Mouse (Mus musculus): ENCODE results near the gene Insm1.
A peak's percentile ranks its signal among the peaks of the same experiment; 100 is the strongest.

The Insm1 gene

DNA sequence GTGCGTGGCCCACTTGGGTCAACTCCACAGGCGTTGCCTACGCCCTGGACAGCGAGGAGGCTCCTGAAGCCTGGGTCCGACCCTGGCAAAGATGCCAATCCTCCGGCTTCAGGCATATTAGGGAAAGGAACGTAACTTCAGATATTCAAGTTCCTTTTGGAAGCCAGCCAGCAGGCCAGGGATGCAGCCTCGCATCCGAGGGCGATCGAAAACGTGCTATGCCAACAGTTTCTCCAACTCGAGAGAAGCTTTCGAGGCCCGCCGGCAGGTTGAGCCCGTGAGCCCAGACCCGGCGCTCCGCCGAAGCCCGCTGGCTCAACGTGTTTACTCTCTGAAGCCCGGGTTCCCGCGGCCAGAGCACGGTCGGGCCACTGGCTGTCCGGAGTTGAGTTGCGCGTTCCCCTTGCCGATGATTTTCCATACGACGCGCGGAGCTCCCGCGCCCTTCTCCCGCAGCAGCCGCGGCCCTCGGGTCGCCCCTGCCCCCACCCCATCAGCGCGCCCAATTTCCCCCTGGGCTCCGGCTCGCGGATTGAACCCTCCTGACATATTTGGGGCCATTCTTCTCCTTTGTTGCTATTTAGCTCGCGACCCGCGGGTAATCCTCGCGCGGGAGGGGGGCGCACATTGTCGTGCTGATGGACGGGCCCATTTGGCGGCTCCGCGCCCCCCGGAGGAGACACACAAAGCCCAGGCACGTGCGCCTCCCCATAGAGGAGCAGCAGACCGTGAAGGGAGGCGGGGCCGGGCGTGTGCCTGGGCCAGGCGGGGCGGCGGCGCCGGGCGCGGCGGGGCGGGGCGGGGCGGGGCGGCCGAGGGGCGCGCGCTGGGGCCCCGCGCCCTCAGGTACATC lies at the start of gene Insm1:
Insm1 (plus strand) TSS at position 846 of the 853 bp plus-strand sequence.
- peak; percentile 86 for DNase-seq (ENCODE audit: low read depth, low spot score)

DNA sequence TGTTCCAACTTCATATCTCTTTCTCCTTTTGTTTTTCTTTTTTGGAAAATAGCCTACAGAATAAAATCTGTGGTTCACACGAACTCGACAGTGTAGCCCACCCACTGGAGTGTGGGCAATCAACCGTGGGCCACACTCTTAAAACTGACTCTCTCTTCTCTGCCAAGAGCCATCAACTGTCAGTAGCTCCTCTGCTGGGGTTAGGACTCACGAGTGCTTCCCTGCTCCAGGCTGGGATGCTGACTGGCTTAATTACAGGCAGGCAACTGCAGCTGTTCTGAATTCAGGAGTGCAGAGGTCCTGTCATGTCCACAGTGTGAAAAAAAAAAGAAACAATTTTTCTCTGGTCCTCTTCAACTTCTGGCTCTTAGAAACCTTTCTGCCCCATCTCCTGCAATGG lies 49.6 kb upstream of the Insm1 start:
- DNase-seq (ENCODE audit: low read depth, low spot score), result no peak

GRCm38 (mm10) chr2:146174173-146174572 lies 47.5 kb upstream of the Insm1 start:
- DNase-seq (ENCODE audit: low read depth, low spot score), result no peak

DNA sequence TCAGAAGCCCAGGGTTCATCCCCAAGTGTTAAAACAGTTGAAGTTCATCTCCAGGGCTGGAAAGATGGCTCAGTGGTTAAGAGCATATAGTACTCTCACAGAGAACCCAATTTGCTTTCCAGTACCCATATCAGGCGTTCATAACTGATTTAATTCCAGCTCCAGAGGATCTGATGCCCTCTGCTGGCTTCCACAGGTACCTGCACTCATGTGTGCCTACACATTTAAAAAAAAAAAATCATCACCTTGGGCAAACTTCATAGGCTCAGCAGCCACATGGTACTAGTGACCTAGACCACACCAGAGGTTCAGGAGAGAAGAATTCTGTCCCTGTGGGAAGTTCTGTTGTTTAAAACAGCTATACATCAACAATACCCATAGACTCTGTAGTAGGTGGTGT lies 43.0 kb upstream of the Insm1 start:
- no peak for DNase-seq (ENCODE audit: low read depth, low spot score)

GRCm38 (mm10) chr2:146183830-146184793 lies 37.6 kb upstream of the Insm1 start:
- DNase-seq (ENCODE audit: low read depth, low spot score), result no peak

DNA sequence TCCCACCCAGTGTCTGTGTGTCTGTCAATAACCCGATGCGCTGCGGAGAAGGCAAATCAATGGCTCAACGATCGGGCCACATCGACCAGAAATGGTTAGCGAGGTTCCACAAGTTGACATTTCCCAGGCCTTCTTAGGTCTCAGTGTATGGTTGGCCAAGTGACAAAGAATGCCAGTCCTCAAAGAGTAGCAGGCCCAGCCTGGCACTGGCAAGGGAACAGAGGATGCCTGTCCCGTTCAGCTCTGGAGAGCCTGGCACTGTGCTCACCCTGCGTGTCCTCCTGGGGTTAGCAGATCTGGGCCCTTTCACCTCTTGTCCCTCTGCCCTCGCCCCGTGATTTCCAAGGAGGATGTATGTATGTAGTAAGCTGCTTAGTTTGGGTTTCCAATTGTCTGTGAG lies 25.6 kb upstream of the Insm1 start:
- no peak for DNase-seq (ENCODE audit: low read depth, low spot score)

- no peak for DNase-seq (ENCODE audit: low read depth, low spot score)
These were observed 23.8 kb upstream of the Insm1 start for GRCm38 (mm10) chr2:146197947-146198346.

- no peak for DNase-seq (ENCODE audit: low read depth, low spot score)
These were observed 10.8 kb upstream of the Insm1 start for GRCm38 (mm10) chr2:146210968-146211367.

- DNase-seq (ENCODE audit: low read depth, low spot score), result peak; percentile 83
These were observed 7.0 kb upstream of the Insm1 start for GRCm38 (mm10) chr2:146214715-146215114.

GRCm38 (mm10) chr2:146216111-146217064 lies 5.3 kb upstream of the Insm1 start:
- DNase-seq (ENCODE audit: low read depth, low spot score), result no peak

DNA sequence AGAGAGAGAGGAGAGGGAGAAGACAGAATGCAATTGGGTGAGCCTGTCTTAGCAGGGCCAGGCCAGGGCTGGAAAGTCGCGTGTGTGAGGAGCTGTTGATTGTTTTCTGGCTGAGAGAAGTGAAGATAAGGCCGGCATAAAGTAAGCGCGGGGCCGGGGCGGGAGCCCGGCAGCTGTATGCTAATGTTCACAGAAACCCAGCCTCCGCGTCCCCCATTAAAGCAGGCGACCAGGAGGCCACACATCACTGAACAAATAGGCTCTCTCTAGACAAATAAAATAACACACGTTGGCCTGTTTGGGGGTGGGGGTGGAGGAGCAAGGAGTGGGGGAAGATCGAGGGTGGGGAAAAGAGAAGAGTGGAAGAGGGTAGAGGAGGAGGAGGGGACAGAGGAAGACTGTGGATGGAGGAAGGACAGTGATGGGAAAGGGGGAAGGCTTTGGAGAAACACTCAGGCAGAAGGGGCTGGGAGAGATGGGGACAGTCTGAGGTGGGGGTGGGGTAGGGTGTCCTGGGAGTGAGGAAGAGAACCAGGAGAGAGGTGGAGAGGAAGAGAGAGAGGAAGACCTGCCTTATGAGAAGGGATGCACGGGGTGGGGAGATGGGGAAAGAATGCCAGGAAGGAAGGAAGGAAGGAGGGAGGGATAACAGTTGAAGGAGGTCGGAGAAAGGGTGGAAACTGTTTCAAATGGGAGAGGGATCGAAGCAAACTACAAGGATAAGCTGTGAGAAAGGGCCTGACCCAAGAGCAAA lies 4.3 kb upstream of the Insm1 start:
- peak; percentile 17 for DNase-seq (ENCODE audit: low read depth, low spot score)

DNA sequence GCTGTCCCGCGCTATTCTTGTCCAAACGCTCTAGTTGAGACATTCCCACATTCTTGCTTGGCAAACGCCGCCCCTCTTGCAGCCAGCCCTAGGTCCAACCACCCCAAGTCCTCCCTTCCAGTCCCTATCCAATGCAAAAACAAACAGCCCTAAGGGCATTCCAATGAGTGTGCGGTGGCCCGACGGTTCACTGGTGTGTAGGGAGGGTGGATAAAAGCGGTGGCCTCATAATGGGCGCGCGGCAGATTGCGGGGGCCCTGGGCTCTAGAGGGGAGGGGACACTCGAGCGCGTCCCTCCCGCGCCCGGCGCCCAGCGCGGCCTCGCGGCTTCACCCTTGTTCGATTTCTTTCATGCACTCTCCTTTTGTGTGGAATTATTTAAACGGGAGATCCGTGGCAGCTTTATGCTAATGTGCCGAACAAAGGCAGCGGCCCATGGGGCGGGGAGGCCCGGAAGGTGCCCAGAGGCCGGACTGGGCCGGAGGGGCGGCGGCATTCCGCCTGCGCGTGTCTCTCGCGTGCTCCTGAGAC lies 3.5 kb upstream of the Insm1 start:
- DNase-seq (ENCODE audit: low read depth, low spot score), result peak; percentile 46

GRCm38 (mm10) chr2:146218881-146219535 lies 2.7 kb upstream of the Insm1 start:
- DNase-seq (ENCODE audit: low read depth, low spot score), result peak; percentile 25

DNA sequence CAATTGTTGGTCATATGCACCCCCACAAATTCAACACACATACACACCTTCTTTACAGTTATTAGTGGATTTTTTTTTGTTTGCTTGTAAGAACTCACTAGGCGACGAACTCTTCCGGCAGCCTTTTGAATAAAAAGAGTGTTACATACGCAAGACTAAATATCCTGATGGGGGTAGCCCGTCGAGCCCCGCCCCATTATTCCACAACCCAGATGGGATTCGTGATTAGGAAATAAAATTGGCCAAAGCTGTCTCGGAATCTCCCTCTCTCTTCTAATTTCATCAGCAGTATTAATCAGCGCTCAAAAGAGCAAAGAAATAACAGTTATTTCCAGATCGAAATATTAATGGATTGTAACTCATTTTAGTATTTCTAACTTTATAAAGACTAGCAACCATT lies 1.9 kb upstream of the Insm1 start:
- no peak for DNase-seq (ENCODE audit: low read depth, low spot score)

DNA sequence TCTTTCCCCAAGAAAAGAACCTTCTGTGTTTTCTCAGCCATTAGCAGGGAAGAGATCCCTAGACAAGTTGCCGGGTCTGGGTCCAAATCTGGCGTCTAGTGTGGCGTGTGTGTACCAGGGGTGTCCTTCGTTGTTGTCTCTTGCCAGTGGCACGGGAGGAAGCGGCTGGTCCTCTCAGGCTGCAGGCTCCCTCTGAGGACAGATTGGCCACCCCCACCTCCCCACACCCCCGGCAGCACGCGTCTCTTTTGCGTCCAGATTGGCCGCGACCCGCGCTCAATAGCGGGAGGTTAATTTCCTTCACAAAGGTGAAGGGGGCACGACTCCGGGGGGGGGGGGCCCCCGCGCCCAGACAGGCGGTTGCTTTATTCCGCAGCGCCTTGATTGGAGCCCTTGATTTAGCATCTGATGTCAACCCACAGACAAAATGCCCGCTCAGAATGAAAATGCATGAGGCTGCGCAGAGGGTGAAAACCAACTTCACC lies 1.1 kb upstream of the Insm1 start:
- no peak for DNase-seq (ENCODE audit: low read depth, low spot score)

DNA sequence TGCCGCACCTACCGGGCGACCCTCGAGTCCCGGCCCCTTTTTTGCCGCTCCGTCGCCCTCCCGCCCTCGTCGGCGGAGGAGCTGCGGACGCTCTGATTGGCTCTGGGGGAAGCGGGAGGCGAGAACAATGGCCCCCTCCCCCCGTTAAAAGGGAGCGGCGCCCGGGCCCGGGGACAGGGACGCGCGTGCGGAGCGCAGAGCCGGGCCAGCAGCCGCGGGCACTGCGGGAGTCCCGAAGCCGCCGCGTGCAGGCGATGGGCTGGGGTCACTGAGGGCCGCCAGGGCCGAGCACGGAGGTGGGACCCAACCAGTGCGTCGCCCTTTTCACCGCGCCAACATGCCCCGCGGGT lies 183 bp downstream of the Insm1 start:
- DNase-seq (ENCODE audit: low read depth, low spot score), result peak; percentile 68

DNA sequence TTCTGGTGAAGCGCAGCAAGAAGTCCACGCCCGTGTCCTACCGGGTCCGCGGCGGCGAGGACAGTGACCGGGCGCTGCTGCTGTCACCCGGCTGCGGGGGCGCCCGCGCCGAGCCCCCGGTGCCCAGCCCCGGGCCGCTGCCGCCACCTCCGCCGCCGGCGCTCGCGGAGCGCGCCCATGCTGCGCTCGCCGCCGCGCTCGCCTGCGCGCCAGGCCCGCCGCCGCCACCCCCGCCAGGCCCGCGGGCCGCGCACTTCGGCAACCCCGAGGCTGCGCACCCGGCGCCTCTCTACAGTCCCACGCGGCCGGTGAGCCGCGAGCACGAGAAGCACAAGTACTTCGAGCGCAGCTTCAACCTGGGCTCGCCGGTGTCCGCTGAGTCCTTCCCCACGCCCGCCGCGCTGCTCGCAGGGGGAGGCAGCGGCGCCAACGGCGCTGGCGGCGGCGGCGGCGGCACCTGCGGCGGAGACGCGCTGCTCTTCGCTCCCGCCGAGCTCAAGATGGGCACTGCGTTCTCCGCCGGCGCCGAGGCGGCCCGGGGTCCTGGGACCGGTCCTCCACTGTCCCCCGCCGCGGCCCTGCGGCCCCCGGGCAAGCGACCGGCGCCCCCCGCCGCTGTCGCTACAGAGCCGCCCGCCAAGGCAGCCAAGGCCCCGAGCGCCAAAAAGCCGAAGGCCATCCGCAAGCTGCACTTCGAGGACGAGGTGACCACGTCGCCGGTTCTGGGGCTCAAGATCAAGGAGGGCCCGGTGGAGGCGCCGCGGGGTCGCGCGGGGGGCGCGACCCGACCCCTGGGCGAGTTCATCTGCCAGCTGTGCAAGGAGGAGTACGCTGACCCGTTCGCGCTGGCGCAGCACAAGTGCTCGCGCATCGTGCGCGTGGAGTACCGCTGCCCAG lies 806 bp downstream of the Insm1 start:
- peak; percentile 34 for DNase-seq (ENCODE audit: low read depth, low spot score)

DNA sequence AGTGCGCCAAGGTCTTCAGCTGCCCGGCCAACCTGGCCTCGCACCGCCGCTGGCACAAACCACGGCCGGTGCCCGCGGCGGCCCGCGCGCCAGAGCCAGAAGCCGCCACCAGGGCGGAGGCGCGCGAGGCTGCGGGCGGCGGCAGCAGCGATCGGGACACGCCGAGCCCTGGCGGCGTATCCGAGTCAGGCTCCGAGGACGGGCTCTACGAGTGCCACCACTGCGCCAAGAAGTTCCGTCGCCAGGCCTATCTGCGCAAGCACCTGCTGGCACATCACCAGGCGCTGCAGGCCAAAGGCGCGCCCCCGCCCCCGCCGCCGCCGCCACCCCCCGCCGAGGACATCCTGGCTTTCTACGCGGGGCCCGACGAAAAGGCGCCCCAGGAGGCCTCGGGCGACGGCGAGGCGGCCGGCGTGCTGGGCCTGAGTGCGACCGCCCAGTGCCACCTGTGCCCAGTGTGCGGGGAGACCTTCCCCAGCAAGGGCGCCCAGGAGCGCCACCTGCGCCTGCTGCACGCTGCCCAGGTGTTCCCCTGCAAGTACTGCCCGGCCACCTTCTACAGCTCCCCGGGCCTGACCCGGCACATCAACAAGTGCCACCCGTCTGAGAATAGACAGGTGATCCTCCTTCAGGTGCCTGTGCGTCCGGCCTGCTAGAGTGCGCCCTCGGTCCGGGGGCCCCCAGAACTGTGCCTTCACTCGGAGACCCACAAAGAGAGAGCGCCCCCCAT lies 1.6 kb downstream of the Insm1 start:
- peak; percentile 29 for DNase-seq (ENCODE audit: low read depth, low spot score)
